Mouse (Mus musculus) heart, postnatal 10 days (tissue): ENCODE data around the gene Anapc2. TPM values are rescaled to one million over a fixed set of nuclear protein-coding genes. Genes with fewer than 3 reads are reported as not detected.

Experiments
- DNase-seq, 2 experiments: peaks; one replicate each; pipeline ENCODE4 v3.0.0; 2021
- intact Hi-C: fragments of 180-260 bp; cut with DNase I; formaldehyde crosslinking; loops from one replicate; pipeline ENCODE4 v1.15.1; 2025
- total RNA-seq, 2 experiments: library from RNA; stranded (reverse); gene quantifications; 2 replicates each; pipeline ENCODE4 v1.2.3; 2021

The Anapc2 gene
- total RNA-seq, 2 experiments from 2014 or later: 48.6 to 54.0 TPM

- no peak for DNase-seq
- intact Hi-C loops: no loop called here
Measured at GRCm38 (mm10) chr2:25265897-25266656, 6.2 kb upstream of the Anapc2 start.

DNA sequence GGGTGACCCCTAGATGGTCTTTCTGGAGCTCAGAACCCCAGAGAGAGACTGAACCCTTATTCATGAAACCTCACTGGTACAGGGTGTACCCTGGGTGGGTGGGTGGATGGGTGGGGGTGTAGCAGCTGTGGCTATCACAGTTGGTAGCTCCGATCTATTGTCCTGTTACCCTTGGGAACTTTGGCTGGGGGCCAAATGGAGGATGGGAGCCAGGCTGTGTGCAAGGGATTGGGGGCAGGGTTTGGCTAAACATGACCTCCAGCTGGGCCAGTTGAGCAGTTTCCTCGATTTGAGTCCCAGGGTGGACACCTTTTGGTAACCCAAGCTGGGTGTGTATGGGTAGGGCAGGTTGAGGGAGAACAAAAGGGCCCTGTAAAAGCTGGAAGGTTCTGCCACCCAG is 5.6 kb upstream of the Anapc2 start:
- peak; percentile 32 to 52 for DNase-seq
- intact Hi-C loops: no loop called here

DNA sequence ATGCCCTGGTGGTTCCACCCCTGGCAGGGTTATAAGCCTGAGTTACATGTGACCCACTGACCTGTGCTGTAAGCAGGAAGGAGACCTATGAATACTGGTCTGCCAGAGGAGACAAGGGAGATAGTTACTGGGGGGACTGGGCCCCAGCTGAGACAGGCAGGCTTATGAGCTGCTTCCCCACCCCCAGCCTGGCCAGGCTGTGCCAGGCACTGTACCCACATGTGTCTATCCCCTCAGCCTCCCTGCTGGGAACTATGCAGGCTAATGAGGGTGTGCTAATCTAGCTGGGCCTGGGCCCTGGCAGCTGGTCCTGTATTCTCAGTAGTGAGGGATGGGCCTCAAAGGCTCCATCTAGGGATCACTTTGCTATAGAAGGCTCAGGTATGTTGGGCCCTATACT is 5.0 kb upstream of the Anapc2 start:
- no peak for DNase-seq
- intact Hi-C loops: no loop called here

DNA sequence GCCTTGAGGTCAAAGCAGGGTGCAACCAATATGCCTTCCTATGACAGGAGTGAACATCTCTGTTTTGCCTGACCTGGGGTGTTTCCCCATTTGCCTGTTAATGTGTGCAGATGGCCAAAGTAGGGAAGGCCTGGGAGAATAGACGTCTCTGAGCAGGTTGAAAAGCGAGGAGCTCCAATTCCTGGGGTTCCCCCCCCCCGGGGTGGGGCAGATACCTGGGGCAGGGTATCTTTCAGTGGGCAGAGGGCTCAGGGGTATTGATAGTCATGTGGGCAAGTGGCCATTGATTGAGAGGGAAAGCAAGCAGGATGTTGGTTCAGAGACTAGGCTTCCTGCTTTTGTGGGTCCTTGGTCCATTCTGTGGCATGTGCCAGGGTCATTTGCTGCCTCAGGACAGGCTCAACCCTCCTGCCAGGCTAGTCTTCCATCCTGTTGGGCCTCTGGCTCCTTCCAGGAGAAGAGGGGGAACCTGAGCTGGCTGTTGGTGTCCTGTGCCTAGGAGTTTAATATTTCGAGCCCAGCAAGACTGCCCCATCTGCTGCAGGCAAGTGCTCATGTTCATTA is 4.5 kb upstream of the Anapc2 start:
- intact Hi-C loops: no loop called here
- DNase-seq: no peak

- intact Hi-C loops: loop anchor here (5.0 kb wide), 1 partner anchor 60 kb away; the partner anchor contains the start of gene Man1b1
Measured at GRCm38 (mm10) chr2:25272515-25272914, 237 bp downstream of the Anapc2 start.

DNA sequence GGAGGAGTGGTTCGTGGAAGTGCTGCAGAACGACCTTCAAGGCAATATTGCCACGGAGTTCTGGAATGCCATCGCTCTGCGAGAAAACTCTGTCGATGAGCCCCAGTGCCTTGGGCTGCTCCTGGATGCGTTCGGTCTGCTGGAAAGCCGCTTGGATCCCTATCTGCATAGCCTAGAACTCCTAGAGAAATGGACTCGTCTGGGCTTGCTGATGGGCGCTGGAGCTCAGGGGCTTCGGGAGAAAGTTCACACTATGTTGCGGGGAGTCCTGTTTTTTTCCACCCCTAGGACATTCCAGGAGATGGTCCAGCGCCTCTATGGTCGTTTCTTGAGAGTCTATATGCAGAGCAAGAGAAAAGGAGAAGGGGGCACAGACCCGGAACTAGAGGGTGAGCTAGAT is 732 bp downstream of the Anapc2 start:
- no peak for DNase-seq

More at GRCm38 (mm10) chr2:25272515-25272914, 237 bp downstream of the Anapc2 start:
- DNase-seq: no peak

GRCm38 (mm10) chr2:25278928-25279882 is 6.9 kb downstream of the Anapc2 start:
- DNase-seq: peak; percentile 76 to 92
- intact Hi-C loops: no loop called here

More for the DNA sequence above, 732 bp downstream of the Anapc2 start:
- intact Hi-C loops: loop anchor here (5.0 kb wide), 1 partner anchor 59 kb away; the partner anchor contains the start of gene Man1b1

DNA sequence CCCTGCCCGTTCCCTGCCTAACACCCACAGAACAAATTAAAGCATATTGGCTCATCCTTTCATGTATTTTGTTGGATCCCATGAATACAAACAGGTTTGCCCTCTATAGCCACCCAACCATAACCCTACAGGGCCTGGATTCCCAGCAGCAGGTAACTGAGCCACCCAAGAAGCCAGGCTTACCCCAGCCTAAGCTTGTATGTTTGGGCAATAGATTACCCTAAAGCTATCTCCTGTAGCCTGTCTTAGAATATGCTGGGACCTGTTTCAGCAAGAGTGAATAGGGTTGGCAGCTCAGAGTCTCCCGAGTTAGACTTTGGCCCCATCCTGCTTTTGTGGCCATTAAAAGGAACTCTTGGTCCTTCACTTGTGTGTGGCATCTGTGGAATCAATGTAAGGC is 13.3 kb downstream of the Anapc2 start:
- intact Hi-C loops: no loop called here
- DNase-seq: no peak

GRCm38 (mm10) chr2:25286314-25286713 is 14.0 kb downstream of the Anapc2 start:
- intact Hi-C loops: no loop called here

DNA sequence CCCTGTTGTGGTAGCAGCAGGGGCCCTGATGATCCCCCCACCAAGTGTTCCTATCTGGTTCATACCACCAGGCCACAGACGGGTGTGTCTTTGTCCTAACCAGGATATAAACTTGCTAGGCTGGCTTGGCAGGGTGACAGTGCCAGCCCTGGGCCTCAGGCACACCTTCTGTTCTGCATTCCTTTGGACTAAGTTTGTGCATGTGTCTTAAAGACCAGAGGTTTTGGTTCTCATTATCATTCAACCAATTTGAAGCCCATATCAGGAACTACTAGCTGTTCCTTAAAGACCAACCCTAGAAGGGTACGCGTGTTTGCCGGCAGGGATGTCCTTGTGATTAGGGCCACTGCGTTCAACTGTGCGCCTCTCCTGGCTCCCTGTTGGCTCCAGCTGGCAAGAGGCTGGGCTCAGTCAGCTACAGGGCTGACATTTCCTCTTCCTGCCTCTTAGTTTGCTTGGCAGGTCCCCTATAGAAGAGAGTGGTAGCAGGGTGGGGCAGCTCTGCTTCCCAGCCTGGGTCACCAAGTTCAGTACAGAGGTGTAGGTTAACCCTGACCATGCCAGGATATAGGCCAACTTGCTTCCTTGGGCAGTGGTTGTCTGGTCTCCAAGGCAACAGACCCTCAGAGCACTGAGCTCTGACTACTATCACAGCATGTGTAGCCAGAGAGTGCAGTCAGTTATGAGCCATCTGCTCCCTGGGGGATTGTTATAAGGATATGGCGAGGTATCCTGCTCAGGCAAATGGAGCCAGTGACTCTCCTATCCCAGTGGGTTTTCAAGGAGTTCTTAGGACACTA is 14.8 kb downstream of the Anapc2 start:
- DNase-seq: peak; percentile 41 to 49
- intact Hi-C loops: no loop called here

More at GRCm38 (mm10) chr2:25286314-25286713, 14.0 kb downstream of the Anapc2 start:
- DNase-seq: no peak

GRCm38 (mm10) chr2:25287927-25288649 is 15.8 kb downstream of the Anapc2 start, which contains the start of gene Tmem210:
Gene Tmem210, plus strand, starts transcription at chr2:25288145.
- no peak for DNase-seq
- intact Hi-C loops: no loop called here

DNA sequence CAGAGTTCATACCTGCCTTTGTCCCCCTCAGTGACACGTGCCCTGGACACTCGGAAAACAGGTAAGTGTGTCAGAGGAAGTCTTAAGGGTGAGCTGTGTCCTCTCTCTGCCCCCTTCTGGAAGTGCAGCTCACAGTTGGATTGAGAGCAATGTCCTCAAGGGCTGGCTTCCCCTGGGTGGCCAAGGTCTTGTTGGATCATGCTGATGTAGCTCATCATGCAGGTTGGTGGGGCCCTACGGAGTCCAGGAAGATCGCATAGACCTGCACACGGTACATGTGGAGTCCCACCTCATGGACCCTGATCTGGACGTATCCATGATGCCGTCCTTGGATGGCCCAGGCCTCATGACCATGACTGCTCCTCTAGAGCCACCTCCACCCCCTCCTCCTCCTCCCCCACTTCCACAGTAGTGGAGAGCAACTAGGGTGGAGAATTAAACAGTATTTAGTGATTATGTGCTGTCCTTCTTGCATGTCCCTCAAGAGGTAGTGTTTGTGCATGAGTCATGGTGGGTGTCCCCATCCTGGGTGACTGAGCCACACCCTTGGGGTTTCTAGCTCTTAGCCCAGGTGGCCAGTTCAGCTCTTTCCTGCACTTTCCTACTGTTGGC is 16.6 kb downstream of the Anapc2 start:
- intact Hi-C loops: no loop called here
- no peak for DNase-seq

- peak; percentile 59 to 65 for DNase-seq
- intact Hi-C loops: no loop called here
Measured at GRCm38 (mm10) chr2:25289651-25290050, 17.4 kb downstream of the Anapc2 start, which contains the start of gene Lrrc26. Gene Lrrc26, plus strand, starts transcription at chr2:25289915.

DNA sequence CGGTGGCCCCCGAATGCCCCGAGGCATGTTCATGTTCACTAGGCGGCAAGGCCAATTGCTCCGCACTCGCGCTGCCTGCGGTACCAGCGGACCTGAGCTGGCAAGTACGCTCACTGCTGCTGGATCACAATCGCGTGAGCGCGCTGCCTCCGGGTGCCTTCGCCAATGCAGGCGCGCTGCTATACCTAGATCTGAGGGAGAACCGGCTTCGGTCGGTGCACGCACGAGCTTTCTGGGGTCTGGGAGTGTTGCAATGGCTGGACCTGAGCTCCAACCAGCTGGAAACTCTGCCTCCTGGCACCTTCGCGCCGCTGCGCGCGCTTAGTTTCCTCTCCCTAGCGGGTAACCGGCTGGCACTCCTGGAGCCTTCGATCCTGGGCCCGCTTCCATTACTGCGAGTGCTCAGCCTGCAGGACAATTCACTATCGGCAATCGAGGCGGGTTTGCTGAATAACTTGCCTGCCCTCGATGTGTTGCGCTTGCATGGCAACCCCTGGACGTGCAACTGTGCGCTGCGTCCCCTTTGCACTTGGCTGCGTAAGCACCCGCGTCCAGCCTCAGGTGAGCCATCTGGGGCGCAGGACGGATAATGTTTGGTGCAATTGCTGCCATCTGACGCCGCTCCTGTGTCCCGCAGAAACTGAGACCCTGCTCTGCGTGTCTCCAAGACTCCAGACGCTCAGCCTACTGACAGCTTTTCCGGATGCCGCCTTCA is 18.0 kb downstream of the Anapc2 start:
- peak; percentile 31 to 41 for DNase-seq

DNA sequence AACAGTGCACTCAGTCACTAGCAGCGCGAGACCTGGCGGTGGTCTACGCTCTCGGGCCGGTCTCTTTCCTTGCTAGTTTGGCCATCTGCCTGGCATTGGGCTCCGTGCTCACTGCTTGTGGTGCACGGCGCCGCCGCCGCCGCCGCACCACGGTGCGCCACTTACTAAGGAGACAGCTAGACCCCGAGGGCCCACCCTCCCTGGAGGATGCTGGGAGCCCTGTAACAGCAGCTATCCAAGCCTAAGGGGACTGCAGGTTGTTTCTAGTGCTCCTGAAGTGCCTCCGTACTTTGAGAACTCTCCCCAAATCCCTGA is 18.5 kb downstream of the Anapc2 start:
- intact Hi-C loops: no loop called here
- peak; percentile 18 to 30 for DNase-seq

More for the DNA sequence above, 18.0 kb downstream of the Anapc2 start:
- intact Hi-C loops: no loop called here

DNA sequence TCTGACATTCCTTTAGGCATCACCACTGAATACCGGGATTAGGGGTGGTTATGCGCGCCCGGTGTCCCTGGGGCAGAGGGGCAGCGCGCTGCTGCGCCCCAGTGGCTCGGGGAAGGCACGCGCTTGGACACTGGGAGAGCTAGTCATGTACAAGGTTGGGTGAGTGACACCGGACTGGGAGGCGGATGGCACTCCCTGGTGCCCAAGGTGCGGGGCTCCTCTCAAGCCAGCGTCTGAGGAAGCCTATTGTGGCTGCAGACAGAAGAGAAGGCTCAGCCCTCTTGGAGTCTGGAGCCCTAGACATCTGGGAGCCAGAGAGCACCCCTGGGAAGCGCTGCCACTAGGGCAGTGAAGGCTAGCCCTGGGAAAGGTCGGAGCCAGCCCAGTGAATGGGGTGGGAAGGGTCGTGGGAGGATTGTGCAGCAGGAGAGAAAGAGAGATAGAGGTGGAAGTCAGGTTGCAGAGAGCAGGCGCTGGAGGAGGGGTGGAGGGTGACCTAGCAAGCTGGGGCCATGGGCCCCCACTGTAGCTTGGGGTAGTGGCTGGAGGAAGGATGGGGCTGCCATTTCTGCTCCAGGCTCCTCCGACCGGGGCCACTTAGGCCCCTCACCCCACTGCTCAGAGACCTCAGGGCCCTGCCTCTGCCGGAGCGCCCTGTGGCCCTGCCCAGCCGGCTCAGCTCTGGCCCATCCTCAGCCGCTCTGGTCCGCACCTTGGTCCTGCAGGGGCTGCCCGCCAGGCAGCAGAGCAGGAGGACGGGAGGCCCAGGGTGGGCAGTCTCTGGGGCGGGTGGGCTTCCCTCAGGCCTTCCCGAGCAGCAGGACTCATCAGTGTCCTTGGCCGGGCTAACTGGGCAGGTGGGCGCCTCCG is 19.1 kb downstream of the Anapc2 start:
- intact Hi-C loops: loop anchor here (2.0 kb wide), 1 partner anchor 63 kb away; no protein-coding TSS in a partner anchor
- DNase-seq: peak in 1 of 2 experiments; percentile 24

- peak; percentile 25 to 36 for DNase-seq
- intact Hi-C loops: loop anchor here (2.0 kb wide), 1 partner anchor 63 kb away; no protein-coding TSS in a partner anchor
Measured at GRCm38 (mm10) chr2:25292054-25292544, 19.8 kb downstream of the Anapc2 start.
